Mouse (Mus musculus): ENCODE results near the gene Sgk1. TPM values are rescaled to one million over a fixed set of nuclear protein-coding genes. Genes with fewer than 3 reads are reported as not detected.
"Not testable (repeated sequence)": the region's sequence is repeated elsewhere in the genome, so short reads cannot be mapped to it uniquely, and the experiment has no call there.

The Sgk1 gene
- polyA plus RNA-seq, 1 experiment from 2014 or later = 162 TPM

- H3K27ac ChIP-seq (ENCODE audit: low read depth, low read length) = no peak overlapping the region
- no peak overlapping the region for H3K4me2 ChIP-seq (replicated peaks; ENCODE audit: low read depth)
- TF ChIP-seq CTCF (IDR thresholded peaks at IDR 0.05; ENCODE audit: low read depth) = no peak
- H3K27me3 ChIP-seq (replicated peaks; ENCODE audit: control insufficient read depth, insufficient read depth, low read length) = no peaks in the 10 kb centered on the region; the same call in 1 of the 2 replicates
- H3K4me3 ChIP-seq (ENCODE audit: low read depth, low read length) = no peak overlapping the region
- H3K9me3 ChIP-seq (ENCODE audit: control insufficient read depth) = no peaks in the 10 kb centered on the region
- ATAC-seq = no peak
- WGBS = 86% methylated on average over 3 of the region's 3 CpGs
- H3K36me3 ChIP-seq (ENCODE audit: control insufficient read depth, insufficient read depth) = no peaks in the 10 kb centered on the region
- no peak overlapping the region for H3K9ac ChIP-seq (ENCODE audit: low read depth, low read length)
- H3K4me1 ChIP-seq (replicated peaks; ENCODE audit: control insufficient read depth, insufficient read depth, low read length) = 0 out of 2 replicates have a peak, but pooled peaks cover 5% of the 10 kb centered on the region
Measured at GRCm38 (mm10) chr10:21884534-21884933, 2.5 kb downstream of the Sgk1 start.

- Histone ChIP-seq H3K36me3 (ENCODE audit: control insufficient read depth, insufficient read depth) (no peaks in the 10 kb centered on the region), H3K9ac (ENCODE audit: low read depth, low read length) (no peak overlapping the region), H3K9me3 (ENCODE audit: control insufficient read depth) (no peaks in the 10 kb centered on the region), H3K27ac (ENCODE audit: low read depth, low read length) (no peak overlapping the region), H3K4me1 (replicated peaks; ENCODE audit: control insufficient read depth, insufficient read depth, low read length) (no peaks in the 10 kb centered on the region), H3K4me3 (ENCODE audit: low read depth, low read length) (no peak overlapping the region), H3K27me3 (replicated peaks; ENCODE audit: control insufficient read depth, insufficient read depth, low read length) (no peaks in the 10 kb centered on the region), H3K4me2 (replicated peaks; ENCODE audit: low read depth) (no peak overlapping the region)
- no peak for ATAC-seq
- TF ChIP-seq CTCF (IDR thresholded peaks at IDR 0.05; ENCODE audit: low read depth) = no peak
- WGBS = 71% methylated on average over 3 of the region's 3 CpGs
Measured at GRCm38 (mm10) chr10:21889141-21889765, 7.3 kb downstream of the Sgk1 start.

GRCm38 (mm10) chr10:21890293-21890692, 8.3 kb downstream of the Sgk1 start:
- H3K4me1 ChIP-seq (replicated peaks; ENCODE audit: control insufficient read depth, insufficient read depth, low read length) = no peaks in the 10 kb centered on the region
- H3K9ac ChIP-seq (ENCODE audit: low read depth, low read length) = no peak overlapping the region
- no peak overlapping the region for H3K4me3 ChIP-seq (ENCODE audit: low read depth, low read length)
- no peak overlapping the region for H3K27ac ChIP-seq (ENCODE audit: low read depth, low read length)
- no peak for TF ChIP-seq CTCF (IDR thresholded peaks at IDR 0.05; ENCODE audit: low read depth)
- no peak overlapping the region for H3K4me2 ChIP-seq (replicated peaks; ENCODE audit: low read depth)
- H3K9me3 ChIP-seq (ENCODE audit: control insufficient read depth) = no peaks in the 10 kb centered on the region
- ATAC-seq = no peak
- WGBS = 87% methylated on average over 4 of the region's 4 CpGs
- no peaks in the 10 kb centered on the region for H3K27me3 ChIP-seq (replicated peaks; ENCODE audit: control insufficient read depth, insufficient read depth, low read length)
- no peaks in the 10 kb centered on the region for H3K36me3 ChIP-seq (ENCODE audit: control insufficient read depth, insufficient read depth)

DNA sequence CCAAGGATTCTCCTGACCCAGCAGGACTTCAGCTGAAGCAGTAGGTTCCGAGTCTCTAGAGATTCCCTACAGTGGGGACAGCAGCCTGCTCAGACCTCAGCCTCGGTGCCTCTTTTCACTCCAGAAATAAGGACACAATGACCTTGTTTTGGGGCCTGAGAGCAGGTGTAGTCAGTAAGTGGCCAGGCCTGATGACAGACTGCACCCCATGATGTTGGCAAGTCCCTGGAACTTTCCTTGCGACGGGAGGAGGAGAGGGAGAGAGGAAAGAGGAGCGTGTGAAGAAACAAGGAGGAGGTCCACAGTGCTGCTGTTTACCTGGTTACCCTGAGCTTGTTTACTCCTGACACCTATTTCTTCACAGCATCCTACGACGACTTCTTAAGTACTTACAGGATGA, 9.5 kb downstream of the Sgk1 start:
- Histone ChIP-seq H3K36me3 (ENCODE audit: control insufficient read depth, insufficient read depth) (no peaks in the 10 kb centered on the region), H3K4me3 (ENCODE audit: low read depth, low read length) (no peak overlapping the region), H3K27me3 (replicated peaks; ENCODE audit: control insufficient read depth, insufficient read depth, low read length) (no peaks in the 10 kb centered on the region), H3K27ac (ENCODE audit: low read depth, low read length) (no peak overlapping the region), H3K9me3 (ENCODE audit: control insufficient read depth) (no peaks in the 10 kb centered on the region), H3K9ac (ENCODE audit: low read depth, low read length) (no peak overlapping the region), H3K4me1 (replicated peaks; ENCODE audit: control insufficient read depth, insufficient read depth, low read length) (no peaks in the 10 kb centered on the region), H3K4me2 (replicated peaks; ENCODE audit: low read depth) (no peak overlapping the region)
- no peak for TF ChIP-seq CTCF (IDR thresholded peaks at IDR 0.05; ENCODE audit: low read depth)
- WGBS = 54% methylated on average over 7 of the region's 7 CpGs
- no peak for ATAC-seq

GRCm38 (mm10) chr10:21892104-21892503, 10.1 kb downstream of the Sgk1 start:
- 43% methylated on average over 4 of the region's 4 CpGs for WGBS
- Histone ChIP-seq H3K4me3 (ENCODE audit: low read depth, low read length) (no peak overlapping the region), H3K9me3 (ENCODE audit: control insufficient read depth) (no peaks in the 10 kb centered on the region), H3K36me3 (ENCODE audit: control insufficient read depth, insufficient read depth) (no peaks in the 10 kb centered on the region), H3K9ac (ENCODE audit: low read depth, low read length) (no peak overlapping the region), H3K27ac (ENCODE audit: low read depth, low read length) (no peak overlapping the region), H3K4me2 (replicated peaks; ENCODE audit: low read depth) (no peak overlapping the region), H3K4me1 (replicated peaks; ENCODE audit: control insufficient read depth, insufficient read depth, low read length) (no peaks in the 10 kb centered on the region), H3K27me3 (replicated peaks; ENCODE audit: control insufficient read depth, insufficient read depth, low read length) (no peaks in the 10 kb centered on the region)
- no peak for ATAC-seq
- no peak for TF ChIP-seq CTCF (IDR thresholded peaks at IDR 0.05; ENCODE audit: low read depth)

GRCm38 (mm10) chr10:21898417-21898816, 16.4 kb downstream of the Sgk1 start:
- no peaks in the 10 kb centered on the region for H3K36me3 ChIP-seq (ENCODE audit: control insufficient read depth, insufficient read depth)
- TF ChIP-seq CTCF (IDR thresholded peaks at IDR 0.05; ENCODE audit: low read depth) = no peak

DNA sequence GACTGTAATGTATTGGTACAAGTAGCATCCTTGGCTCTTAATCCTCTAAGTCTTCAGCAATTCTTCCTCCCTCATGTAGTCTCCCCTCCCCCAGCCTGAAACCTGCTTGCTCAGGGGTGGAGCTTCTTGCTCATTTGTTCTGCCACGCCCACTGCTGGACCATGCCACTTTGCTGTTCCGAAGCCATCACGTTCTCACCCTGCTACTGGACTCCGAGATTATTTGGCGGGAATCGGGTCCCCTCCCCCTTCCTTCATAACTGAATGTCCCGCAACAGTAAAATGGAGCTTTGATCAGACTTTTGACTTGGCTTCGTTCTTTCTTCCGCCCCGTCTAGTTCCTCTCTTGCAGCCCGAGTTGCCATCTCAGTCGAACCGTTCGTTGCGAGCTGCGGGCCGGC, 16.9 kb downstream of the Sgk1 start:
- 93% methylated on average over 17 of the region's 17 CpGs for WGBS
- not testable (repeated sequence) for H3K9me3 ChIP-seq (ENCODE audit: control insufficient read depth); H3K9ac ChIP-seq (ENCODE audit: low read depth, low read length); H3K4me3 ChIP-seq (ENCODE audit: low read depth, low read length); ATAC-seq; H3K27me3 ChIP-seq (replicated peaks; ENCODE audit: control insufficient read depth, insufficient read depth, low read length); H3K27ac ChIP-seq (ENCODE audit: low read depth, low read length); H3K4me1 ChIP-seq (replicated peaks; ENCODE audit: control insufficient read depth, insufficient read depth, low read length); H3K4me2 ChIP-seq (replicated peaks; ENCODE audit: low read depth); H3K36me3 ChIP-seq (ENCODE audit: control insufficient read depth, insufficient read depth)

More at GRCm38 (mm10) chr10:21898417-21898816, 16.4 kb downstream of the Sgk1 start:
- Histone ChIP-seq H3K4me3 (ENCODE audit: low read depth, low read length) (no peak overlapping the region), H3K4me1 (replicated peaks; ENCODE audit: control insufficient read depth, insufficient read depth, low read length) (no peaks in the 10 kb centered on the region), H3K4me2 (replicated peaks; ENCODE audit: low read depth) (no peak overlapping the region), H3K9ac (ENCODE audit: low read depth, low read length) (no peak overlapping the region), H3K27me3 (replicated peaks; ENCODE audit: control insufficient read depth, insufficient read depth, low read length) (no peaks in the 10 kb centered on the region), H3K27ac (ENCODE audit: low read depth, low read length) (no peak overlapping the region), H3K9me3 (ENCODE audit: control insufficient read depth) (no peaks in the 10 kb centered on the region)
- WGBS = 92% methylated on average over 4 of the region's 4 CpGs
- ATAC-seq = no peak

Data from intestine, postnatal 0 days (tissue).